Mouse (Mus musculus) lung, embryonic 15.5 days (tissue): ENCODE data around the gene Diexf. TPM values are rescaled to one million over a fixed set of nuclear protein-coding genes. Genes with fewer than 3 reads are reported as not detected.

ENCODE experiments used
- polyA plus RNA-seq: library from polyadenylated mRNA; unstranded; fragments of >200 nt; fragmentation: Nextera tagmentation; extraction: Ambion mirVana; gene quantifications from 2 replicates; pipeline ENCODE4 v1.2.1, GENCODE M21; 2015

Gene Diexf
- polyA plus RNA-seq, 1 experiment from 2014 or later, result 7.4 TPM

Other genes starting within 250 kb of the Diexf start
- gene Syt14, start 94.5 kb downstream of the Diexf start, polyA plus RNA-seq, result 0.88 and 0.93 TPM in 2 replicates
- gene Irf6, start 22.8 kb upstream of the Diexf start, polyA plus RNA-seq, result 14.9 and 15.4 TPM in 2 replicates
- 13.6 and 14.1 TPM in 2 replicates for gene A130010J15Rik, start 37.8 kb upstream of the Diexf start, polyA plus RNA-seq
- gene Traf3ip3, start 71.4 kb upstream of the Diexf start, polyA plus RNA-seq, result 2.9 and 3.8 TPM in 2 replicates
- 38.1 and 43.9 TPM in 2 replicates for gene Lamb3, start 77.4 kb upstream of the Diexf start, polyA plus RNA-seq
- 19.3 and 27.1 TPM in 2 replicates for gene Hsd11b1, start 133.8 kb upstream of the Diexf start, polyA plus RNA-seq
- 148 and 169 TPM in 2 replicates for gene G0s2, start 142.9 kb upstream of the Diexf start, polyA plus RNA-seq
- gene Camk1g, start 240.0 kb upstream of the Diexf start, polyA plus RNA-seq, result 36.8 and 38.8 TPM in 2 replicates